11 mouse cellular contexts compared by ENCODE assay signal in the genomic region with DNA sequence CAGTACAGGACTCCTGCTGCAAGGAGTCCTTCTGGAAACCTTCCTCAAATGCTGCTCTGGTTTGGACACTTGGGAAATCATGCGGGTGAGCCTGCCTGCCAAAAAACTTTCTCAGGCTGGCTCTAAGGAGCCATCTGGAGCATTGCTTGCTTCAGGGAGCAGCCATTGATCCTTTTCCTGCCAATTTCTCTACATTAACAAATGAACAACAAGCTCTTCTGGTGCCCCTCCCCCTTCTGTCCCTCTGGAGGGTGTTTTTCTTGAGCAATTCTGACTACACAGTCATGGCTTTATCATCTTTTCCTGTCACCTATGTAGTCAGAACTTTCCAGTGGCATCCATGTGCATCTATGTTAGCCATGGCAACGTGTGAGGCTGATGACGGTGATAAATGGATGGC.
DNase-seq lines count a peak whose midpoint lies in the region; ATAC-seq and TF ChIP-seq lines count a peak whose summit lies in the region.
"Had no signal": no experiment of that assay in that cellular context is flagged by ENCODE, and none has a peak within 500 bp of the region (broad histone marks: within the 10 kb centered on the region; RNA-seq: fewer than 3 reads in every experiment).

No protein-coding gene starts in this region.

- H3K27ac ChIP-seq in gastrocnemius, adult 2 months = no peak overlapping the region
- H3K27ac ChIP-seq in hindbrain, embryonic 13.5 days = no peak overlapping the region
- H3K27ac ChIP-seq: lung, embryonic 15.5 days had no signal

- 92% methylated on average over 3 of the region's 3 CpGs for WGBS in hindbrain, embryonic 13.5 days

- no peak for TF ChIP-seq CTCF in gastrocnemius, adult 2 months (IDR thresholded peaks at IDR 0.05)

- intact Hi-C loops in gastrocnemius, adult 2 months (cut with DNase I) = no loop called here
- intact Hi-C loops in gastrocnemius, postnatal 14 days (cut with DNase I; ENCODE audit: low total_unique reads) = no loop called here

- no peak overlapping the region for H3K4me3 ChIP-seq in gastrocnemius, adult 2 months
- no peak overlapping the region for H3K4me3 ChIP-seq in hindbrain, embryonic 13.5 days
- H3K4me3 ChIP-seq: erythroblast, embryonic 14.5 days; lung, embryonic 15.5 days had no signal

- no peaks in the 10 kb centered on the region for H3K27me3 ChIP-seq in hindbrain, embryonic 13.5 days
- H3K27me3 ChIP-seq: lung, embryonic 15.5 days had no signal

- H3K9me3 ChIP-seq in hindbrain, embryonic 13.5 days = no peaks in the 10 kb centered on the region
- H3K9me3 ChIP-seq: lung, embryonic 15.5 days had no signal

- ATAC-seq in hindbrain, embryonic 13.5 days (ENCODE audit: low FRiP score) = no peak

- DNase-seq in gastrocnemius, adult 2 months = peak; percentile 40
- DNase-seq in gastrocnemius, postnatal 14 days = no peak
- DNase-seq in MN1 (ENCODE audit: low spot score) (peak; percentile 64), adipocyte (ENCODE audit: low spot score) (peak; percentile 96)
- DNase-seq in layer of hippocampus, postnatal 36 days = peak; percentile 36 to 50
- DNase-seq in urinary bladder, adult 18-20 months (ENCODE audit: low spot score in 2 of 2) = no peak
- DNase-seq: kidney, adult 8-10 months; retina, postnatal 1 day had no signal

- no peak overlapping the region for H3K9ac ChIP-seq in hindbrain, embryonic 13.5 days
- H3K9ac ChIP-seq: lung, embryonic 15.5 days had no signal

- H3K4me2 ChIP-seq in hindbrain, embryonic 13.5 days = no peak overlapping the region
- H3K4me2 ChIP-seq: lung, embryonic 15.5 days had no signal

- H3K4me1 ChIP-seq in hindbrain, embryonic 13.5 days (replicated peaks) = no peaks in the 10 kb centered on the region
- H3K4me1 ChIP-seq: lung, embryonic 15.5 days had no signal

- H3K36me3 ChIP-seq in hindbrain, embryonic 13.5 days = no peaks in the 10 kb centered on the region
- H3K36me3 ChIP-seq: lung, embryonic 15.5 days had no signal

Comparison
In these comparisons a context has a peak if more than half of its experiments do, and no peak if none do; other contexts are left out.
1. DNase-seq: peak in gastrocnemius, adult 2 months (single experiment), MN1 (single experiment), adipocyte (single experiment) and layer of hippocampus, postnatal 36 days (2 of 2); none in gastrocnemius, postnatal 14 days (single experiment) and urinary bladder, adult 18-20 months (0 of 2).